Mouse (Mus musculus): ENCODE data around the gene Tmem114. TPM values are rescaled to one million over a fixed set of nuclear protein-coding genes. Genes with fewer than 3 reads are reported as not detected.

Gene Tmem114
- polyA plus RNA-seq (2012; rRNA removed) = not detected in 2 replicates

DNA sequence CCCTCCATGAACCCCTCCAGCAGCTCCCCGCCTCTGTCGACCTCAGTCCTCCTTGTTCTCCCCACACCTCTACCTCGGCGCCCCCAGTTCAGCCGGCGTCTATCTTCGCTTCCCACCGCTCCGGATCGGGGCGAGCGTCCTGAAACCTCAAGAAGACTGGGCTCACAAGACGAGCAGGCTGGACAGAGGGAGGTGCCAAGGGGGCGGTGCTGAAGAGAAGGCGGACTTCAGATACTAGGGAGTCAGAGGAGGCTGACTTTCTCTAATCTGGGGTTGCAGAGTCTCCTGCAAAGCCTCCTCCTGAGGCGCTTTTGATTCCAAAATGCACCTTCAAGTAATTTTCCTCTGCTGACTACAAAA, at the start of gene Tmem114:
Gene Tmem114, minus strand, starts transcription at position 166 of the 360 bp plus-strand sequence.
- TF ChIP-seq POLR2A (IDR thresholded peaks at IDR 0.05; ENCODE audit: low read depth, low read length) (no peak), CTCF (IDR thresholded peaks at IDR 0.05; ENCODE audit: extremely low read depth, insufficient read length, insufficient replicate concordance, low read depth, low read length) (no peak)
- Histone ChIP-seq H3K4me3 (ENCODE audit: low read depth, low read length) (peak within 1 kb of the TSS; percentile 11; the same call in 1 of the 2 replicates), H3K4me1 (ENCODE audit: control insufficient read depth, insufficient read depth, insufficient read length, low read length) (no peaks in the 10 kb centered on the region), H3K27ac (ENCODE audit: insufficient read depth, low read depth, low read length) (no peak within 1 kb of the TSS), H3K36me3 (ENCODE audit: control insufficient read depth, insufficient read depth, low read length) (no peaks in the 10 kb centered on the region), H3K27me3 (ENCODE audit: control insufficient read depth, insufficient read depth, low read length) (peaks cover 11% of the 10 kb centered on the region; the same call in 1 of the 2 replicates)
- WGBS = 3% methylated on average over 16 of the region's 16 CpGs

DNA sequence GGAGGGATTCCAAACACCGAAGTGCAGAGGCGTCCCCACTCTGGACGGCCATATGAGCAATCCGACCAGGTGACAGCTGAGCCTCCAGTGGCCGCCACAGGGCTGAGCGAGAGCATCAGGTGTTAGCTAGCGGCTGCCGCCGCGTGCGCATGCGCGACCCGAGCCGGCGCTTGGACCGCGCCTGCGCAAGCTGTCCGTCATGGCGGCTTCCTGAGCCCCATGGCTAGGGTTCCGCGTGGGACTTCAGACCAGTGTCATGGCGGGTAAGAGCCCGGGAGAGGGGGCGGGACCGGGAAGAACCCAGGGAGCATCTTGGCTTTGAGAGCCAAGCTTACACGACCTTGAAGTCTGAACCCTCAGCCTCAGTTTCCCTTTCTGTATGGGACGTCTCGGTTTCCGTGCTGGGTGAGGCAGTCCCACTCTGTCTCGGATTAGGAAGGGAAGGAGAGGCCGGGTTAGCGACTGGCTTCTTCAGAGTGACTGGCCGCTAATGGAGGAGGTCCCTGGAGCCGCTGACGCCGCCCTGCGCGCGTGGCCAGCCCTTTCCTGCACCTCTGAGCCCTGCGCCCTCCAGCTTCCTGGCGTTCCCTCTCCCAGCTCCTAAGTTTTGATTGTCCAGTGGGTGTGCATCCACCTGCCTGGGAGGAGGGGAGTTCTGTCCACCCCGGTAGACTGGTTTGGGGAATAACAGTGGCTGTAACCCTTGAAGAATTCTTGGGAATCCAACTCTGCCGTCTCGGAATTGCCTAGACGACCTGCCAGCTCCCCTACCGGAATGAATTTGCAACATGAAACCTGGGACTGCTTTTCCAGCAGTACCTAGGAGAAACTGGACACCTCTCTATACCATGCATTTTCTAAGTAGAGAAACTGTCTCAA, 45.9 kb upstream of the Tmem114 start, which contains the start of gene Mettl22:
Gene Mettl22, plus strand, starts transcription at position 186 of the 879 bp plus-strand sequence.
- TF ChIP-seq POLR2A (IDR thresholded peaks at IDR 0.05; ENCODE audit: low read depth, low read length) = peak; percentile 66
- TF ChIP-seq CTCF (IDR thresholded peaks at IDR 0.05; ENCODE audit: extremely low read depth, insufficient read length, insufficient replicate concordance, low read depth, low read length) = no peak; the same call in 1 of the 2 replicates
- Histone ChIP-seq H3K36me3 (ENCODE audit: control insufficient read depth, insufficient read depth, low read length) (no peaks in the 10 kb centered on the region; the same call in 1 of the 2 replicates), H3K4me3 (ENCODE audit: low read depth, low read length) (peak within 1 kb of the TSS; percentile 98), H3K4me1 (ENCODE audit: control insufficient read depth, insufficient read depth, insufficient read length, low read length) (no peaks in the 10 kb centered on the region; the same call in 1 of the 2 replicates), H3K27me3 (ENCODE audit: control insufficient read depth, insufficient read depth, low read length) (no peaks in the 10 kb centered on the region), H3K27ac (ENCODE audit: insufficient read depth, low read depth, low read length) (peak within 1 kb of the TSS; percentile 64)
- WGBS = 1% methylated on average over 48 of the region's 48 CpGs

DNA sequence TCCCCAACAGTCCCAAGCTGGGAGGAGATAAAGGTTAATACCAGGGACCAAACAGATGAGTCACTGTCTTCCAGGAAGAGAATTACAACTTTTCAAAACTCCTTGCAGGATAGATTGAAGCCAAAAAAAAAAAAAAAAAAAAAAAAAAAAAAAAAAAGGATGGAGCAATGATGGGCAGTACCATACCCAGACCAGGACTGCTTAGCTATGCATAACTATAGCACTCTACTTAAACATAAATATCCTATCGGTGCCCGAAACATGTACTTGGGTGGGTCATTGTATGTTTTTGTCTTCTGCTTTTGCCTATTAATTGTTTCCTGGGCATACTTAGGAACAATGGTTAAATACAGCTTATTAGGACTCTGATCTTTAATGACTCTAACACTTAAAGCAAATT, 45.2 kb upstream of the Tmem114 start:
- 69% methylated on average over 2 of the region's 2 CpGs for WGBS
- no peaks in the 10 kb centered on the region; the same call in 1 of the 2 replicates for H3K36me3 ChIP-seq (ENCODE audit: control insufficient read depth, insufficient read depth, low read length)
- no peak overlapping the region for H3K4me3 ChIP-seq (ENCODE audit: low read depth, low read length)
- no peaks in the 10 kb centered on the region for H3K27me3 ChIP-seq (ENCODE audit: control insufficient read depth, insufficient read depth, low read length)
- H3K4me1 ChIP-seq (ENCODE audit: control insufficient read depth, insufficient read depth, insufficient read length, low read length) = no peaks in the 10 kb centered on the region; the same call in 1 of the 2 replicates
- no peak overlapping the region for H3K27ac ChIP-seq (ENCODE audit: insufficient read depth, low read depth, low read length)
- TF ChIP-seq POLR2A (IDR thresholded peaks at IDR 0.05; ENCODE audit: low read depth, low read length) (no peak), CTCF (IDR thresholded peaks at IDR 0.05; ENCODE audit: extremely low read depth, insufficient read length, insufficient replicate concordance, low read depth, low read length) (no peak)

DNA sequence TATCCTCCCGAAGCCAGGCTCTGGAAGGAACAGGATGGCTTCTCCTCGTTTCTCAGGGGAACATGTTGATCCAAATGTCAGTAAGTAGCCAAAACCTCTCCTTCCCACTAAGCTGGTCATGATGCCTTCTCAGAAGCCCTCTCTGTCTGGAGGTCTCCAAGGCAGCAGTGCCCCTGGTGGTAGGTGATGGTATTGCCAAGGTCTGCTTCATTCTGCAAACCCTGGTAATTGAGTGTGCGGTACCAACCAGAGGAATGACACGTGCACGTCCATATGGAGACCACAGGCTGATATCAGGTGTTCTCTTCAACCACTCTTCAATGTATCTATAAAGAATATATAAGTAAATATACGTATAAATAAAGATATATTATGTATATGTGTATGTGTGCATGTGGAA, 34.2 kb upstream of the Tmem114 start:
- 22% methylated on average over 6 of the region's 6 CpGs for WGBS
- Histone ChIP-seq H3K27ac (ENCODE audit: insufficient read depth, low read depth, low read length) (no peak overlapping the region), H3K4me1 (ENCODE audit: control insufficient read depth, insufficient read depth, insufficient read length, low read length) (no peaks in the 10 kb centered on the region), H3K27me3 (ENCODE audit: control insufficient read depth, insufficient read depth, low read length) (no peaks in the 10 kb centered on the region), H3K4me3 (ENCODE audit: low read depth, low read length) (no peak overlapping the region), H3K36me3 (ENCODE audit: control insufficient read depth, insufficient read depth, low read length) (no peaks in the 10 kb centered on the region)
- TF ChIP-seq POLR2A (IDR thresholded peaks at IDR 0.05; ENCODE audit: low read depth, low read length) (no peak), CTCF (IDR thresholded peaks at IDR 0.05; ENCODE audit: extremely low read depth, insufficient read length, insufficient replicate concordance, low read depth, low read length) (peak; percentile 88; the same call in 1 of the 2 replicates)

DNA sequence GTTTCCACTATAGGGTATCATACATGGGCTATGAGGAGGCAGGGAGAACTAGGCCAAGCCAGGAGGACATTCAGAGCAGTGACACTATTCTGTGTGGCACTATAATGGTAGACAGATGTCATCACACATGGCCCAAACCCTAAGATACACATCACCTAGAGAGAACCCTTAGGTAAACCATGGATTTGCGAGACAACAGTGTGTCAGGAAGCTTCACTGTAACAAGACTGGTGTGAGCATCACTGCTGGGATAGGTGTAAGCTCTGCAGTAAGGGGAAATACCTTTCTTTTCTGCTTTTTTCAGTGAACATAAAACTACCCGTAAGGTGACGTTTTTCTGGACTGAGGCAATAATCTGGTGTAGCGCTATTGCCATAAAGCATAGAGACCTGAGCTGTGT, 33.5 kb upstream of the Tmem114 start:
- TF ChIP-seq POLR2A (IDR thresholded peaks at IDR 0.05; ENCODE audit: low read depth, low read length) = no peak
- TF ChIP-seq CTCF (IDR thresholded peaks at IDR 0.05; ENCODE audit: extremely low read depth, insufficient read length, insufficient replicate concordance, low read depth, low read length) = no peak
- 93% methylated on average over 4 of the region's 4 CpGs for WGBS
- H3K4me3 ChIP-seq (ENCODE audit: low read depth, low read length) = no peak overlapping the region
- no peaks in the 10 kb centered on the region for H3K4me1 ChIP-seq (ENCODE audit: control insufficient read depth, insufficient read depth, insufficient read length, low read length)
- H3K27ac ChIP-seq (ENCODE audit: insufficient read depth, low read depth, low read length) = no peak overlapping the region
- H3K36me3 ChIP-seq (ENCODE audit: control insufficient read depth, insufficient read depth, low read length) = no peaks in the 10 kb centered on the region
- H3K27me3 ChIP-seq (ENCODE audit: control insufficient read depth, insufficient read depth, low read length) = no peaks in the 10 kb centered on the region

DNA sequence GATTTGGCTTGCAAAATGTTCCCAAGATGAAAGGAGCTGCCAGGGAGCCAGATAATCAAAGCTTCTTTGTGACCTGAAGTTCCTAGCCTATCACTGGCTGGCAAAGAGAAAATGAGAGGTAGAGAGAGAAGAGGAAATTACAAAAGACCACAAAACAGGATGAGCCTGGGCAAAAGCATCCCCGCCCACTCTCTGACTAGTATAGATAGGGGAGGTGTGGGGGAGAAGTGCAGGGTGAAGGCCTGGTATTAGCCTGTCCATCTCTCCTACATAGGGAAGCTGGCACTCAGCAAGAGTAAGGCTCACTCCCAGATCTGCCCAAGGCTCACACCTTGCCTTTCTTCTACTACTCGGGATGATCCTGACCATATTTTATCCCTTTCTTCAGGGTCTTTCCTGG, 30.3 kb upstream of the Tmem114 start:
- TF ChIP-seq POLR2A (IDR thresholded peaks at IDR 0.05; ENCODE audit: low read depth, low read length) (no peak), CTCF (IDR thresholded peaks at IDR 0.05; ENCODE audit: extremely low read depth, insufficient read length, insufficient replicate concordance, low read depth, low read length) (no peak)
- Histone ChIP-seq H3K36me3 (ENCODE audit: control insufficient read depth, insufficient read depth, low read length) (no peaks in the 10 kb centered on the region), H3K27me3 (ENCODE audit: control insufficient read depth, insufficient read depth, low read length) (peaks cover 3% of the 10 kb centered on the region; the same call in 1 of the 2 replicates), H3K27ac (ENCODE audit: insufficient read depth, low read depth, low read length) (no peak overlapping the region), H3K4me3 (ENCODE audit: low read depth, low read length) (no peak overlapping the region), H3K4me1 (ENCODE audit: control insufficient read depth, insufficient read depth, insufficient read length, low read length) (no peaks in the 10 kb centered on the region)
- 45% methylated on average over 2 of the region's 2 CpGs for WGBS

DNA sequence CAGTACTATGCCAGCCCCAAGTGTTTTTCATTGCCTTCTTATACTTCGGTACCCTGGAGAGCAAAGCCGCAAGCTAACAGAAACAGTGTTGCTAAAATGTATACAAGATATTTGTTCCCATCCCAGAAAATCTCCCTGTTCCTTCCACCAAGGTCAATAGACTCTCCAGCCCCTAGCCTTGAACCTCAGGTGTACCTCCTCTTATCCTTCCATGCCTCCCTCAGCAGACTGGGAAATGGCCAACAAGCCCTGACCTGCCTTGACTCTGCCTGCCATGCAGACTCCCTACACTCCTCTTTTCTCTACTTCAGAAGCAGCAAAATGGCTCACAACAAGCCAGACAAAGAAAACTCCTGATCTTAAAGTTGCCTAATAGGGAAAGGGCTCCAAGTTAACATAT, 28.4 kb upstream of the Tmem114 start:
- Histone ChIP-seq H3K36me3 (ENCODE audit: control insufficient read depth, insufficient read depth, low read length) (no peaks in the 10 kb centered on the region), H3K4me1 (ENCODE audit: control insufficient read depth, insufficient read depth, insufficient read length, low read length) (no peaks in the 10 kb centered on the region), H3K27me3 (ENCODE audit: control insufficient read depth, insufficient read depth, low read length) (peaks cover 3% of the 10 kb centered on the region; the same call in 1 of the 2 replicates), H3K27ac (ENCODE audit: insufficient read depth, low read depth, low read length) (no peak overlapping the region), H3K4me3 (ENCODE audit: low read depth, low read length) (no peak overlapping the region)
- 100% methylated on average over 2 of the region's 2 CpGs for WGBS
- TF ChIP-seq POLR2A (IDR thresholded peaks at IDR 0.05; ENCODE audit: low read depth, low read length) = no peak
- TF ChIP-seq CTCF (IDR thresholded peaks at IDR 0.05; ENCODE audit: extremely low read depth, insufficient read length, insufficient replicate concordance, low read depth, low read length) = no peak
